Mouse (Mus musculus) lung, postnatal 14 days (tissue): ENCODE measurements around the gene Mllt11.

ENCODE experiments used
- DNase-seq: peaks from one replicate; pipeline ENCODE4 v3.0.0; 2021

Gene Mllt11

DNA sequence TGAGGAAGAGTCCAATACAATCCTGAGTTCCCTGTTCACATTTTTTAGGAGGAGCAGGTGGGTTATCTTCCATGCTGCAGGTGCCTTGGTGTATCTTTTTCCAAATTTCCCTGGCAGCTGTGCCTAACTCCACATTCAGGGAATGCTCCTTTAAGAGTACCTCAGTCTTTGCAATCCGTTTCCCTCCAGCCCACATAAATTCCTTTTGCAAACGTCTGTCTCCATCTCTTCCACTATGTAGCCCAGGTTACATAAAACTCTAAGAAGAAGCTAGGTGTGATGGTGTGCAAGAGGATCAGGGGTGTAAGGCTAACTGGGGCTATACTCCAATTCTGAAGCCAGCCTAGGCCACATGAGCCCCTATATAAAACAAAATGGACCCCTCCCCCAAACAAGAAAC is 11.1 kb upstream of the Mllt11 start:
- DNase-seq, result no peak

DNA sequence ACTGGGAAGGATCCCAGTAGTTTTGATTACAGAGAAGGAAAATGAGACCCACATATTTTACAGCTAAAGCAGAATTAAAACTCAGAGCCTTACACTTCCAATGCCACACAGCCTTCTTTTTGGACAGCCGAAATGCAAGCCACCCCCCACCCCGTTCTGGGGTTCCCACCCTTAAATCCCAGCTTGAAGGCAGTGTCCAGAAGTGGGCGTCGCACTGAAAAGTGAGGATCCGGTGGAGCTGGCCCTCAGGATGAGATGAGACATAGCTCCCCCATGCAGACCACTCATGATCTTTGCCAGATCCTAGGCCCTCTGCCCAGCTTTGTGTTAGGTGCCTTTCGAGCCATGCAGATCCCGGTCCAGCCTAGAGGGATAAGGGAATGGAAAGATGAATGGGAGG is 9.5 kb upstream of the Mllt11 start, which contains the start of gene Gm128:
Gene Gm128, minus strand, starts transcription at position 101 of the 400 bp plus-strand sequence.
- no peak for DNase-seq

DNA sequence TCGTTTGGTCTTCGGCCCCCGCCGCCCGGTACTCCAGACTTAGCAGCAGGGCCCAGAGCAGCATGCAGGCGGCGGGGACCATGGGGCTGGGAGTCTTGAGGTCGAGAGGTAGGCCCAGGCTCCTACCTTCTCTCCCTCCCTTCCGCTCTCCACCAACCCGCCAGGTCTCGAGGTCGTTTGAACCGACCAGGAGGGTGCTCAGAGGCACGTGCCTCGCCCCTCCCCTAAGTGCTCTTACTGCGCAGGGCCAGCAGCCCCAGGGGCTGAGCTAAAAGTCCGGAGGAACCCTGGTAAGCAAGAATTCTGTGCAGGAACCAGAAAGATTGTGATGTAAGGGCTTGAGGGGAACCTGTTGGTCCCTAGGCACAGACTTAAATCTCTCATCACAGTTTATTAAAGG is 8.9 kb upstream of the Mllt11 start:
- no peak for DNase-seq

DNA sequence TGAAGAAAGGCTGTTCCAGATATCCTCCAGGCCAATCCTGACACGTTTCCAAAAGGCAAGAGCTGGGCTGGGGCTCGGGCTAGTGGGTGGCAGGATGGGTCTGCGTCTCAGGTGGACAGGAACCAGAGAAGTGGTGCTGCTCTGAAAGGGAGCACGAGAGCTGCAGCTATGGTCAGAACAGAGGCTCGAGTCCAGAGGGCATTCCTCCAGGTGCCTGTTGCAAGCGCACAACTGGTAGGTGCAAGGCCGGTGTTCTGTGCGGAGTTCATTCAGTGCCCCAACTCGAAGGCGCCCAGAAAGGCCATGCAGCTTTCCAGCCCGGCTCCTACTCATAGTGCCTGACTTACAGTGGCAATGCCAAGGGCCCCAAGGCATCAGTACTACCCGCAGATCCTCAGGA is 8.0 kb upstream of the Mllt11 start:
- DNase-seq, result no peak

DNA sequence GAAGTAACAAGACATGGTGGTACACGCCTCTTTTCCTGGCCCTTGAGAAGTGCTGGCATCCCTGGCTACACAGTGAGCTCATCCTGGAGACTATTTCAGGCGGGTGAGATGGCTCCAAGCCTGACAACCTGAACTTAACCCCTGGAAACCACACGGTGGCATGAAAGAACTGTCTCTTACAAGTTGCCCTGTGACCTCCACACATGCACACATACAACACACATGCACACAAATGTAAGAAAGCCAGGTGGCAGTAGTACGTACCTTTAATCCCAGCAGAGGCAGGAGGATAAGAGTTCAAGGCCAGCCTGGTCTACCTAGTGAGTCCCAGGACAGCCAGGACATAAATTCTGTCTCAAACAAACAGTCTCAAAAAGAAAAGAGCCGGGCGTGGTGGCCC is 7.1 kb upstream of the Mllt11 start:
- no peak for DNase-seq

DNA sequence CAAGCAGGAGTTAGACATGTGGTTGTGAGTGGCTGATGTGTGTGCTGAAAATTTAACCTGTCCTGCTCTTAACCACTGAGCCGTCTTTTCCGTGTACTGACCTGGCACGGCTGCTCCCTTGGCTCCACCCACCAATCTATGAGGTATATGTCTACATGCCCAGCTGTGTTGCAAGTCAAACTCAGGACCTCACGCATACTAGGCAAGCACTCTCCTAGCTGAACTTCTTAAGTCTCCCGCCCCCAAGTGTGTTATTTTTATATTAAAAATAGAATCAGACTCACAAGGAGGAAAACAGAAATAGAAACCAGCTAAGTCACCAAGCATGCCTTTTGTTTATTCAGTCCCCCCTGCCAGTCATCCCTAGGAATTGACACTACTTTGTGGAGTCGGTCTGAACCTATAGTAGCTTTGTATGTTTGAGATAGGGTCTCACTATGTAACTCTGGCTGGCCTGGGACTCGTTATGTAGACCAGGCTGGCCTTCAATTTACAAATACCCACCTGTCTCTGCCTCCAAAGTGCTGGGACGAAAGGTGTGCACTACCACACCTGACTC is 5.6 kb upstream of the Mllt11 start:
- DNase-seq, result no peak

DNA sequence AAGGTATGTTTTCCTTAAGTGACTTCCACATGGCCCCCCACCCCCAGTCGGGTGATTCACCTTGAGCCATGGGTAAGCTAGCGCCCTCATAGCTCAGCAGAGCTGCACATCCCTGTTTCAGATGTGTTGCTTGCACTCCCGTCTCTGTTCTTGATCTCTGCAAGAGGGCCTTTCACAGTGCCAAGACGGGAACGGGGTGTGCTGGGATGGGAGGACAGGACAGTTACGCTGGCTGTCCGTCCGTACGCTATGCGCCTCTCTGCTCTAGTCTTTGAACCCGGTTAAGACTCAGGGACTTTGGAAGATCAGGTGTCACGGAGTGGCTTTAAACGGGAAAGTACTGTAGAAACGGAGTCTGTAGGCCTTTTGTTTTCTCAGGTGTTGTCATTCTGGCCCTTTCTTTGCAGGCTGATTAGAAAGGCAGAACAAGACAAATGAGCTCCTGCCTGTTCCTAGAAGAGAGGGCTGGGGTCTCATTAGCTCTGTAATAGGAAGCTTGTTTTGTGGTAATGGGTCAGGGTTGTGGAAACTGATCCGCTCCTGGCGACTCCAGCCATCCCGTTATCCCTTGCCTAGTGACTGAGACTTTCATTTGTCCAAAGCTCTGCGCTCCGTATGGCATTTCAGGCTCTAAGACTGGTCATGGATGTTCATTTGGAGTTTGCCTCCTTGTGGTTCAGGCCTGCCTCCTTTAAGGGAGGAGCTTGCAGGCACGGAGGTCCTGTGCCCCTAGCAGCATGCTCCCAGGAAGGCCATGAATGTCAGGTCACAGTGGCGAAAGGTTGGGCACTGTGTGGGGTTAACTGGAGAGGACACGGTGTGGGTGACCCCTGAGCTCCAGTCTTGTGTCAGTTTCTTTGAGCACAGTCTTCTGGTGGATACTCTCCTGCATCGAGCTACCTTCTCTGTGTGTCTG is 3.7 kb upstream of the Mllt11 start:
- no peak for DNase-seq

DNA sequence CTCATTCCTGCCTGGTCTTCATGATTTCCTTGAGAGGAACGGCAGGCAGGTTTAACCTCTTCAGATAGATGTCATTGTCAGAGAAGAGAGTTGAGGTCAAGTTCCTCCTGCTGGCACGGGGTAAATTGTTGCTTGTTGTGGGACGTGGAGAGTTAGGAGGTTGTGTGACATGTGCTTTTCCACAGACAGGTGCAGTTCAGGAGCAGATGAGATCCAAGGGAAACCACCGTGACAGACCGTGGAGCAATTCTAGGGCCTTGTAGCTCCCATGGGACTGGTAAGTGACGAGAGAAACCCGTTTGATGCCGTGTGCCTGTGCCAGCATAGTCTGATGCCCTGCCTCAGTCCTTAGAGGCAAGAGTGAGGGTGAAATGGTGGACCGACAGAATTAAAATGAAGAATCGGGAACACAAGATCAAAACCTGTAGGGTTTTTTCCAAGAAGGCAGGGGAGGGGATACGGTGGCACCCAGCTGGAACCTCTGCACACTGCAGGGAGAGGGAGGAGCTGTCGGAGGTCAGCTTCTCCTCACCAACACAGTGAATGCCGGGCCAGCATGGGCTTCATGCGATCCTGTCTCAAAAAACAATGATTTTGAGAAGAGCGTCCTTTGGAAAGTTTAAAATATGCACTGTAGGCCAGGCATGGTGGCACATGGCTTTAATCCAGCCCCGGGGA is 1.5 kb upstream of the Mllt11 start:
- DNase-seq, result no peak

DNA sequence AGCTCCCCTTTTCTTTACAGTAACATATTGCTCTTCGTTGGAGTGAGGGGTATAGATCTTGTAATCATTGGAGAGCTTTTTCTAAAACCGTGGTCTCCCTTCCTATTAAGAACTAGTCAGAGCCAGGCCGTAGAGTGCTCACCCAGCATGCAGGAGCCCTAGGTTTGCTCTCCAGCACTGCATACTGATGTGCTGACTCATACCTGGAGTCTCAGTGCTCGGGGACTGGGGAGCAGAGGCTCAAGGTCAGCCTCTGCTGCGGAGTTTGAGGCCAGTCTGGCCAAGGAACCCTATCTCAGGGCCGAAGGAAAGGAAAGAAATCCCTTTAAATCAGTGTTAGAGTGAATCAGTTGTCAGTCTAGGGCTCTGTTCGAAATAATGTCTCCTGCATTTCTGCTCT is 800 bp upstream of the Mllt11 start:
- DNase-seq, result peak; percentile 32

DNA sequence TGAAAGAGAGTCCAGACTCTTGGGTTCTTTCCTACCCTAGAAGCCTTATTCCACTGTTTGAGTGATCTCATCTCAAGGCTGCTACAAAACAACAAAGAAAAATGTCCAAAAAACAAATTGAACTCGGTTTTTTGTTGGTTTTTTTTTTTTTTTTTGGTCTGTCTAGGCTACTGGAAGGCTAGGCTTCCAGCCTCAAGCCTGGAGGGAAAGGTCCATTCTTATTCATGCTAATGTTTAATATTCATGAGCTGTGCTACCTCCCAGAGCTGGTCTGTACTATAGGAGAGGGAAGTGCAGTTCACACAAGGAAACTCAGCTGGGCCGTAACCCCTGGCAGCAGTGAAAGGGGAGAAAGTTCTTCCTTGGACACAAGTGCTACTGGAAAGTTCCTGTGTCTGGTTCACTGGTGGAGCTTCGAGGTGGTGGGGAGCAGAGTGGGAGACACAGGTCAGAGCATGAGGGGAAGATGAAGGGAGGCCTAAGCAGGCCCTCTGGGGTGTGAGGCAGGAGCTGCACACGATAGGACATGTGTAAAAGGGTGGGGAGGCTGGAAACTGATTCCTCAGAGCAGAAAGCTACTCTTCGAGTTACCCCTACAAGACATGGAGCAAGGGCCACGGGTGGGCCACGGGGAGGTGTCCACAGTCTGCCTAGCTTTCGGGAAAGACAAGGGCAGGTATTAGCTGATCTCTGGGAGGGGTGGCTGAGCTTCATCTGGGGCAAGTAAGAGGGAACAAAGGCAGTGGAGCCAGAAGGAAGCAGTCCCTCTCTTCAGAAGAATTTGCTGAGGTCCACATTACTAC is 1.3 kb downstream of the Mllt11 start:
- DNase-seq, result no peak

DNA sequence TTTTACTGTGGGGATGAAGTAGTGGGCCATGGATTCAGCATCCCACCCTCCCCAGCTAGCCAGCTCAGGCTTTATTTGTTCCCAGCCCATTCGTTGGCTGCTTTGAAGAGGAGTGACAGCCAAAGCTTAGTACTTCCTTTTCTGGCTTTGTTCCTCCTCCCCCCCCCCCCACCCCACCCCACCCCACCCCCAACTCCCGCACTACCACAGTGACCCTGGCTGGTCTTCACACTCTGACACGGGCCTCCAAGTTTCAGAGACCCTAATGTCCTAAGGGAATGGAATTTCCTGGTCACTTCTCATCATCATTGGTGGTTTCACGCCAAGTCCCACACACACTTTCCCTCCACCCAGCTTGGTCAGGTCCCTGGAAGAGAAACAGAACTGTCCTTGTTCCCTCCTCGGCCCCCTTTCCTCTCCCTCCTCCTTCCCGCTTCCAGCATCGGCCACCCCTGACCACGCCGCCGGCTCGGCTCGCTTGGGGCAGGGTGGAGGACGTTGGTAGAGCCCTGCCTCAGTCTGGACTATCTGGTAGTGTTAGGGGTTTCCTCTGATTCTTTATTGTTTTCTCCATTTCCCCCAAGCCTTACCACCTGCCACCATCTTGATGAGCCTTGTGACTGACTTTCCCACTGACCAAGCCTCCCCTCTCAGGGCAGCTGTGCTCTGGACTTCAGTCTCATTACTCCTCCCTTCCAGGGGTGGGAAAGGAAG is 2.0 kb downstream of the Mllt11 start:
- DNase-seq, result peak; percentile 52

DNA sequence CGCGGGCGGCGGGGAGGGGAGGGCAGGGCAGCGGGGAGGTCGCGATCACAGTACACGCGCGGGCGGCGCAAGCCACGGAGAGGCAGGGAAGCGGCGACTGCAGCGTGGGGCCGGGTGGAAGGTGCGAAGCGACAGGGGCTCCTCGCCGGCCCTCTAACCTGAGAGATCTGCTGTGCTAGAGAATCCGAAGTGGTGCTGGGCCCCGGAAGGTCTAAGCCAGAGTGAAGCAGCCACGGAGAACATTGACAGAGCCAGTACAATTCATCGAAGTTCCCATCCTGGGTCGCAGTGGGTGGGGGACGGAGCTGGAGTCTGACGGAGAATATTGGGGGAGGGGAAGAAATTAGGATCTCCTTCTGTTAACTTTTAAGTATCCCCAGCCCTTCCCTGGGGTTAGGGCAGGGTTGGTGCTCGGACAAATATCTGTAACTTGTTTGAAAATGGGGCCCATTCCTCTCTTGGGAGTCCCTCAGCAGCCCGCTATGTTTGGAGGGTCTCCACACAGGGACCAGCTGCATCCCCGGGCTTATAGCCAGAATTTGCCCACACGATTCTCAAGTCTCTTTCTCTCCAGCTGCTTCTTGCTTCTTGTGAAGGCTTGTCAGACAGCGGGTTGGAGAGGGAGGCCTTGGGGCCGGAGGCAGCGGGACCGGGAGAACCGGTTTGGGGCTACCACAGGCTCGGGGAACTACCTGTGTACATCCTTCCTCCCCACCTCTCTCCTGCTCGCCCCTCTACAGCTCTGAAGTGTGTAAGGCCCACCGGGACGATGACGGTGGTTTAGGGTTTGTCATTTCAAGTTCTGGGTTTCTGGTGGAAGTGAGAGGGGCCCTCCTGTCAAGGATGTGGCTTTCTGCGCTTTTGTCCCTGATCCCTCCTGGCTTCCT is 2.8 kb downstream of the Mllt11 start:
- peak; percentile 65 for DNase-seq

DNA sequence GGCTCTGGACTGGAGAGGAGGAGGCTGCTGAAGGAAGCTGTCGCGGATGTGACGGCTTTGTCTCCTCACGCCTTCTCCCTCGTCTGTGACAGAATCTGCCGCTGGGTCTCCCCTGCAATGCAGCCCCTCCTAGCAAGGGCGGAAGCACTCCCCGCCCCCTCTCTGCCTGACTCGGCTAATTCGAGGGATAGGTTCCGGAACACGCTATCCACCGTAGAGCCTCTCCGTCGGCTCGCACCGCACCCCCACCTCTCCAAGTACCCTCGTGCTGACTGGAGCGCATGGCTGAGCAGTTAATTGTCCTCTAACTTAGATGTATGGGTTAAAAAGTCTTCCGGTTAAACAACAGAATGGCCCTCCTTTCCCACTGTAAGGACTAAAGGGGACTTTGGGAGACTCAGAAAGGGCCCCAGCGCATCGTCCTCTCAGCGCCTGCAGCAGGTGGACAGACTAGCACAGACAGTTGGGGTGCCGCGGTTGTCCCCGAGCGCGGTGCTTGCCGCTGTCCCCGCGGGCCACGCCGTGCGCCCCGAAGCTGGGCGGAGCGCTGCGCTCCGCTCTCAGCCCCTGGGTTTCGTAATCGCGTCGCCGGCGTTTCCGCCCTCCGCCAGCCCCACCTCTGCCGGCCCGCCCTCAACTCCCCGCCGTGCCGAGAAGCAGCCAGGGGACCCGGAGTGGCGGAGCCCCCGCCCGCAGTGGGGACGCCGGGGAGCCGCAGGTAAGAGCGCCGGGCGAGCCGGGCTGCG is 3.6 kb downstream of the Mllt11 start, which contains the start of gene Cdc42se1:
Gene Cdc42se1, plus strand, starts transcription at position 585 of the 746 bp plus-strand sequence.
- peak; percentile 90 for DNase-seq

DNA sequence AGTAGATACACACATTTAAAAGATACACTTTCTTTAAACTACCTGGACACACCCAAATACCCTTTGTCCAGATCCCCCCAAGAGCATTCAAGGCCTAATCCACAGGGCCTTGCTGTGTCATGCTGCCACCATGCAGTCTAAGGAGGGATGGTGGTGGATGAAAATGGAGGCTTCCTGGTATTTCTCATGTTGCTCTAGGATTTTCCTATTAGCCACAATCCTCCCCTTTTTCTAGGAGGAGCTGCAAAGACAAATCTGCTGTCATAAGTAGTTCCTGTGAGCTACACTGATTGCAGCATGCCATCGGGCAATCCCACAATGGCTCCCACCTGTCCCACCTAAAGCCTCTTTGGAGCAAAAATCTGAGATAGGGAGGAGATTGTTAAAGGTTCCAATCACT is 4.8 kb downstream of the Mllt11 start:
- DNase-seq, result no peak

DNA sequence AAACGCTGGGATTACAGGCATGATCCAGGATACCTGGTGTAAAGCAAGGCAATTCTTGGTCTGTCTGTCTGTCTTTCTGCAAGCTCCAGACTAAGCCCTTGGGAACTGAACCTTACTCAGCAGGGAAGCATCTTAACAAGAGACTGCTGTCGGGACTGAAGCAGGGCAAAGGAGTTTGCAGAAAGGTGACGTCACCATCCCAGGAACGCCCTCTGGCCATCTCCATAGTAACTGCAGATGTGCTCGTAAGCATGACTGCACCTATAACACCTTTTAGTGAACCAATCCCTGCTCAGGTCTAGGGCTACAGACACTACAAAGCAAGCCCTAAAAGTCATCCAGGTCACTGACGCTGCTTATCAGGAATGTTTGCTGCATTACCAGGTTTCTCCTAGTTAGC is 7.7 kb downstream of the Mllt11 start:
- no peak for DNase-seq

DNA sequence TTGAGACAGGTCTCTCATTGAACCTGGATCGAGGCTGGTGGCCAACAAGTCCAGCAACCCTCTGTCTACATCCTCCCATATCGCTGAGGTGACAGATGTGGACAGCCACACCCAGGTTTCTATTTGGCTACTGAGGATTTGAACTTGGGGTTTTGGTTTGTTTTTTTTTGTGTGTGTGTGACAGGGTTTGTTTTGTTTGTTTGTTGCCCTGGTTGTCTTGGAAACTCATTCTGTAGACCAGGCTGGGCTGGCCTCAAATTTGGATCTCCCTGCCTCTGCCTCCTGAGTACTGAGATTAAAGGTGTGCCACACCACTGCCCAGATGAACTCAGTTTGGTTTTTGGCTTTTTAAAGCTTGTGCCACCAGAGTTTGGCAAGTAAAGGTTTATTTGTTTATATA is 8.9 kb downstream of the Mllt11 start:
- DNase-seq, result no peak

DNA sequence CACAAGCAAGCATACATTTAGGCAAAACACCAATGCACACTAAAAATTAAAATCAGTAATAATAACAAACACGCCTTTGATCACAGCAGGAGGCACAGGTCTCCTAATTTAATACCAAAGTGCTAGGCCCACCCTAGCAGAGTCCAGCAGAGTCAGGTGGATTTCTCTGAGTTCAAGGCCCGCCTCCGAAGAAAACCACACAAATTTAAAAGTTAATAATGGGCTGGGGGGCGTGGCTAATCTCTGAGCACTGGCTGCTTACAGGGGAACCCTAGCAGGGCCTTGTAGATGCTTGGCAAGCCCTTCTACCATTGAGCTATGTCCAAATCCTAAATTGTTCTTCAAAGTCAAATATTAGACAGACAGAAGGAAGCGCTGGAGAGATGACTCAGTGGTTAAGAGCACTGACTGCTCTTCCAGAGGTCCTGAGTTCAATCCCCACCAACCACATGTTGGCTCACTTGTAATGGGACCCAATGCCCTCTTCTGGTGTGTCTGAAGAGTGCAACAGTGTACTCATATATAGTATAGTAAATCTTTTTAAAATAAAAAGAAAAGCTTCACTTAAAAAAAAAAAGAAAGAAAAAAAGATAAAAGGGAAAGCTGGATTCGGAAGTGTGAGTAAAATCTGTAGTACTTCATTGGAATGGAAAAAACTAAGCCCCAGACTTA is 13.4 kb downstream of the Mllt11 start:
- DNase-seq, result no peak

DNA sequence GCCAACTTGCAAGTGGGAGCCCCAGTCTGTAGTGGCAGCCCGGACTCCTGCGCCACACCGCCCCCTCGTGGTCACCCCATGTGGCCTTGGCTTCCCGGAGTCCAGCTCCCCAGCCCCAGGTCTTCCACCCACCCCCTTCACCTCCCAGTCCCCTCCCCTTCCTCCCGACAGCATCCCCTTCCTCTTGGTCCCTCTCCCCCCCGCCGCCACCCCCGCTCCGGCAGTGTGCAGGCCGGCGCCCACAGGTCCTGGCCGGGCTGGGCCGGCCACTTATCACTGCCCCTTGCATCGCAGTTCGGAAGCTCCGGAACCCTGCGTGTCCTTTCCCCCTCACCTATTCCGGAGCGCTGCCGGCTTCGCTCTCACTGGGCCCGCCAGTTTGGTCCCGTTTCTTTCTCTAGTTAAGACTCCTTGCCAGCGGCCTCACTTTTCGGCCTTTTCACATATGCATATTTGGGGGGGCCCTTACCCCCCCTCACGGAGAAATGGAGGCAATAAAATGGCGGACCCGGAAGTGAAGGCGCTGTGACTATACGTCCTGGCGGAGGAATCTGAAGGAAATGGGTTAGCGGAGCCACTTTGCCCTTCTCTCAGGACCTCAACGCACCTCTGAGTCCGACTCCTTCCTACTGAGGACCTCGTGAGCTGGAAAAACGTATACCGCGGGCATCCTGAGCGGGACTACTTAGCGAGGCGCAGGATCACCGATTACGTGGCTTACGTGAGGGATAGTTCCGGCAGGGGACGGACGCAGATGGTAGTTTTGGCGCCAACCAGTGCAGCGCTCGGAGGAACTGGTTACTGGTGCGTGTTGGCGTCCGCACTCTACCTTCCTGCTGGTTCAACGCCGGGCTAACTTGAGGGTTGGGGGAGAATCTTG is 14.5 kb downstream of the Mllt11 start, which contains the start of gene Gabpb2:
Gene Gabpb2, minus strand, starts transcription at position 662 of the 880 bp plus-strand sequence.
- DNase-seq, result peak; percentile 99
